Mouse (Mus musculus) spleen, postnatal 36 days (tissue): ENCODE results near the gene Chchd6.

Experiments used
- DNase-seq, 2 experiments: peaks; one replicate each; pipeline ENCODE4 v3.0.0; 2022; ENCODE audit warnings: low spot score in 2 of 2, mixed read lengths in 1 of 2

The Chchd6 gene

DNA sequence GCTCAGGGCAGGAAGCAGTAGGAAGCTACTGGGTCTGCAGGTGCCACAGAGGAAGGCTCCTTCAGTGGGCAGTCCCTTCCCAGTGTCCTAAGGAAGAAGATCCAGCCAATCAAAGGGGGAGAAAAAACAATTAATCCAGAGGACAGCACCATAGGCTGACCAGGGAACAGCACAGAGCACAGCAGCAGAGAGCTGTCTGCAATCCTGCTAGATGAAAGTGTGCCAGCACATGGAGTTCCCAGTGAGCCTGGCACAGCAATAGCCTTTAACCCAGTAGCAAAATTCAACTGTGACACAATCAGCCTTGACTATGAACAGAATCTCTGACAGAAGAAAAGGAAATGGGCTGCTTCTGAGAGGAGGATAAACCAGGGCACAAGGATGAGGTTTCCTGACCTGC is 9.8 kb downstream of the Chchd6 start:
- DNase-seq: no peak

GRCm38 (mm10) chr6:89584634-89585409 is 10.6 kb downstream of the Chchd6 start:
- no peak for DNase-seq

DNA sequence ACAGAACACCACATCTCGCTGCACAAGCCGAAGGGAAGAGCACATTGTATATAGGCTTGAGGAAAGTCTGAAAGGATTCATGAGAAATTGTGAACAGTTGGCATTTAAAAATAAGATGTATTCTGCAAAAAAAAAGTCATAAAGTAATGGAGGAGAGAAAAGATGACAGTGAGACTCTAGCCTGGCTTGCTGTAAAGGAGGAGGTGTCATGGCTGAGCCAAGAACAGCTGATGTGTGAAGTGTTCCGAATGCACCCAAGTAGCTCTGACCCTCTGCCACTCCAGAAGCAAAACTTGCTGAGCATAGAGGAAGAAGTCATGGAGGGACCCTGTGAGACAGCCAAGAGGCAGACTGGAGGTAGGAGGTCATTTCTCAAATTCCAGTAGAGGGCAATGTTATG is 12.3 kb downstream of the Chchd6 start:
- no peak for DNase-seq

- DNase-seq: no peak
Measured at GRCm38 (mm10) chr6:89574641-89575040, 20.8 kb downstream of the Chchd6 start.

GRCm38 (mm10) chr6:89573768-89574167 is 21.7 kb downstream of the Chchd6 start:
- no peak for DNase-seq

- DNase-seq: no peak
Measured at GRCm38 (mm10) chr6:89572921-89573636, 22.4 kb downstream of the Chchd6 start.

DNA sequence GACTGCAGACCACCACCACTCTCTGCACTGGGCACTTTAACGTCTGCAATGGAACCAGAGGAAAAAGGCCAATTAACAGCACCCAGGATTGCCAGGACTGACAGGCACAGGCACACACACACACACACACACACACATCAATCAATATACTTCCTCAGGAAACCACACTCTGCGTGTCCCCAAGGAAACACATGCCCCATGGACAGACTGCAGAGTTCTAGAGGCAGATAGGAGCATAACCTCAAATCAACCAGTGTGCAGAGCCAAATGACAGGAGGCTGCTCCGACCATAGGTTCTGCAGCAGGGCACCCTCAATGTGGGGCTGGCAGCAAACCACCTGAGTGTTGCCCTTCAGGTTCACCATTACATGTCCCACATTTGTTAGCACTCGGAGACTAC is 26.1 kb downstream of the Chchd6 start:
- DNase-seq: no peak

DNA sequence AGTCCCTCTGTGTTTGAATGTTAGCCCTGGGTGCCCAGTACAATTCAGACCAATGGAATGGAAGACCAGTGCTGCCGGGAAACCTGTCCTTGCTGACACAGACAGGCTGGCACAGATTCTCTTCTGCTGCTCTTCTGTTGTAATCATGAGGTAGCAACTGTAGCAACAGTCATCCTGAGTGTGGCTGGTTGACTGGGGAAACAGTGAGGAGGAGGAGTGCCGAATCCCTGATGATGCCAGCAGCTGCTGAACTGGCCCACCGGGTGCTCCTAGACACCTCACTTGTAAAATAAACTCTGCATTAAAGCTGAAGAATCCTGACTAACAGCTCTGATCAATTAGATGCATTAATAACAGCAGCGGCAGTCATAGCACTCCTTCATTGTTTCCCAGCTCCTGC is 28.7 kb downstream of the Chchd6 start:
- DNase-seq: no peak

GRCm38 (mm10) chr6:89563381-89563780 is 32.1 kb downstream of the Chchd6 start:
- DNase-seq: no peak

GRCm38 (mm10) chr6:89560826-89561225 is 34.6 kb downstream of the Chchd6 start:
- DNase-seq: no peak

DNA sequence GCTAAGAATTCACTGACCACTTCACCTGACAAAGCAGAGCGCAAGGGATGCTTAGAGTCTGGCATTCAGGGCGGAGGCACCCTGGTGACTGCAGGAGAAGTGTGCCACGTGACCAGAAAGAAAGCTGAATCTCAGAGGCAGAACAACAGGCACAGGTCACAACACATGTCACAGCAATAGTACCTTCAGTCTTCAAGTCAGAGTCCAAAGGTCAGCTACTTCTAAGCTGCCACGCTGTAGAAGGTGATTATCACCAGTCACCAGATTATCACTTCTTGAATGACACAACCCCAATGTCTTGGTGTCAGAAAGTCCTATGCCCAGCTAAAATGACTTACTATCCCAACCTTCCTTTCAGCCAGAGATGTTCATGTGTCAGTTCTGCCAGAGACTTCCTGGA is 37.8 kb downstream of the Chchd6 start:
- no peak for DNase-seq

DNA sequence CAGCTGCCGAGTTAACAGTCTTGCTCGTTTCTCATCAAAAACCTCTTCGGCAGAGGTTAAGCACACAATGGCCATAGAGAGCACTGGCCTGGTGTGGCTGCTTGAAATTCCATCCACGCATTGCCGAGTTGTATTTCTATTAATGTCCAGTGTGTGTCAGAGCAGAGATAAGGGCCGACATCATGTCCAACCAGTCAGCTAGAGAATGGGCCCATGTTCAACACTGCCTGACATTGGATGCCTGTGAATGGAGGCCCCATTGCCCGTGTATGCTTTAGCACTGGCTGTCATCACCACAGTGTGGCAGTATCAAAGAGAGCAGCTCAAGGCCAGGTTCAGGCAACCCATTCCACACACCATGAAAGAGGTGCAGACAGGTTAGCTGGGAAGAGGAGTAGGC is 38.9 kb downstream of the Chchd6 start:
- DNase-seq: no peak

DNA sequence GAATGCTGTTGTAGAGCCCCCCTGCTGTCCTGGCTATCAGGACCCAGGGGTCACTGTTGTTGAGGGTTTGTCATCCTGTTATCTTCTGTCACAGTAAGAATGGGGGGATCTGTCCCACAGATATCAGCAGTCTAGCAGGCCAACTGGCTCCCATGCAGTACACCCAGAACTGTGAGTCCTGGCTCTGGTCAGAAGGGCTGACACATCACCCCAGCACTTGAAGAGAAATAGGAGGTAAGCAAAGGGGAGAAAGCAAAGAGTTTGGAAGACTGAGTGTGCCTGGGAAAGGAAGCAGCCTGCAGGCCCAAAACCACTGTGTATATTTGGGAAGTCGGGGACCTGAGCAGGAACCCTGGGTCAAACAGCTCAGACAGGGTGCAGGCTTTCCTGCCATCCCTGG is 39.5 kb downstream of the Chchd6 start:
- no peak for DNase-seq

DNA sequence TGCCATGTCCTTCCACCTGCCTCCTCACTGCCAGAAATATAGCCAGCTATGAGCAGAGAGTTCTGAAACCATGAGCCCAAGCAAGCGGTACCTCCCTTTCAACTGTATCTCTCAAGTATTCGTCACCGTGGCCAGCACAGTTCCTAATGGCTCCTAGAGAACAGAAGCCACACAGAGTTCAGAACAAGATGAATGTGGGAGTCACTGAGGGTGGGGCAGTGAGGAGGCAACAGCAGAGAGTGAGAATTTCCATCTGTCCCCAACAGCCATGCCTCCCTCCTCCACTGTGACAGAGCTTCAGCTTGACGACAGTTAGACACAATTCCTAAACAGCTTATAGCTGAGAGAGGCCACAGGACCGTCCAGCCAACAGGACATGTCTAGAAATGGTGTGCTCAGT is 41.4 kb downstream of the Chchd6 start:
- no peak for DNase-seq

GRCm38 (mm10) chr6:89553012-89553704 is 42.3 kb downstream of the Chchd6 start:
- DNase-seq: peak; percentile 41 to 44

DNA sequence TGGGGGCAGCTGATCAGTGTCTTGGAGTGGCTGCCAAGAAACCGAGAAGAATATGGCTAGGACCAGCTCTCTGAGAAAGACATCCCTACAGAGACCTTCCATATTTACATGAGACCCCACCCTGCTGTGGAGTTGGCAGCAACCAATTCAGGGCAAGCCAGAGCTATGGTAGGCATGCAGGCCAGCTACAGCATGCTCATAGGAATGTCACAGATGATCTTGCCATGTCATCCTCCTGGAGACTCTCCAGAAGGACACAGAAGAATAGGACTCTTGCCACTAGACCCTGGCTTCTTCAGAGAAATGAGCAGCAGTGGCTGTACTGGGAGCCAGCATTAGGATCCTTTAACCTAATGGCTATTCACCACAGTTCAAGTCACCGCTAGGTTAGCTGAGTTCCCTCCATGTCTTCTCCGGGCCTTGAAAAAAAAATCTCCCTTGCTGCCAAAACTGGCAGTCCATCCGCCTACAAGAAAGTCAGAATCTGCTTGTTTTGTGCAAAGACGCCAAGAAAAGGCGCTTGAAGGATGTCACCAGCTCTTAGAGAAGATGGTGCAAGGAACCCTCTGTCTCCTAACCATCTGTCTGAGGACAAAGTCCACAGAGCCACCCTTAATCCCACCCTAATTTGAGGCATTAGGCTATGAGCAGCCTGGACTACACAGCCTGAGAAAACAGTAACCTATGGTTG is 43.0 kb downstream of the Chchd6 start:
- no peak for DNase-seq

DNA sequence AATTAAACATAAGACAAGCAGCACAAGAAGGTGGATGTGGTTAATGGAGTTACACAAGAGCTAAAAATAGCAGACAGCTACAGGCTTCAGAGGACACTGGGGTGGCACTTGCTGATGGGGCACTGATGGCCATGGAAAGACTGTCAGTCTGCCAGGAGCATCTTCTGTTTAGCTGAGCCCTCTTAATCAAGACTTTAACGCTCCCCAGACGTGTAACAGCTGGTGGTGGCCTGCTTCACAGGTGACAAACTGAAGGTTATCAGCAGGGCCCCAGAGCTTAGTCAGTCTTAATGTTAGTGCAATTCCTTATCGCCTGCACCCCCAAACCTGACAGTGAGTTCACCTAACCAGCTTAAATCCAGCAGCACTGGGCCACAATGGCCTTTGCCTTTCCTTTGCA is 46.3 kb downstream of the Chchd6 start:
- DNase-seq: no peak

- no peak for DNase-seq
Measured at GRCm38 (mm10) chr6:89547951-89548350, 47.5 kb downstream of the Chchd6 start.

DNA sequence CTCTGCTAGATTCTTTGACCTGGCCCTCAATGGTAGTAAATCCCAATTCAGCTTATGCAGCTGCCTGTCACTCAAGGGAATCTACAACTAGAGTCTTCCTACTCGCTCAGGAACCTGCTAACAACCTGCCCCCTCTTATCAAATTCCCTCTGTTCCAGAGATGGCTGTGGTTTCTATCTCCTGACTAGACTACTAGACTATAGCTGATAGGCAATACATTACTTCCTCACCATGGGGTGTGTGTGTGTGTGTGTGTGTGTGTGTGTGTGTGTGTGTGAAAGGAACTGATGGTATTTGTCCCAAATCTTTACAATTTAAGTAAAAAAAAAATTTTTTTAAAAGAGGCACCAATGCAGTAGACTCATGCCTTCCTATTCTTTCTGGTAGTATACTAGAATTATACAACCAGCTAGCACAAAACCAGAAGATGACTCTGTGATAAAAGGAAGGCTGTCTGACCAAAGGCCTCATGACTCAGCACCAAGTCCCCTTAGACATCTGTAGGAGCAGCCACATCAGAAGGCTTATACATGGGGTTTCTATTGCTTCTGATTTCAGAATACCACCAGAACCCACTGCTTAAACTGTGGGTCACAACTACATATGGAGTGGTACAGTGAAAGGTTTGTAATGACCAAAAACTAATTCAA is 57.2 kb downstream of the Chchd6 start:
- DNase-seq: no peak

GRCm38 (mm10) chr6:89535626-89536225 is 59.7 kb downstream of the Chchd6 start:
- DNase-seq: no peak

DNA sequence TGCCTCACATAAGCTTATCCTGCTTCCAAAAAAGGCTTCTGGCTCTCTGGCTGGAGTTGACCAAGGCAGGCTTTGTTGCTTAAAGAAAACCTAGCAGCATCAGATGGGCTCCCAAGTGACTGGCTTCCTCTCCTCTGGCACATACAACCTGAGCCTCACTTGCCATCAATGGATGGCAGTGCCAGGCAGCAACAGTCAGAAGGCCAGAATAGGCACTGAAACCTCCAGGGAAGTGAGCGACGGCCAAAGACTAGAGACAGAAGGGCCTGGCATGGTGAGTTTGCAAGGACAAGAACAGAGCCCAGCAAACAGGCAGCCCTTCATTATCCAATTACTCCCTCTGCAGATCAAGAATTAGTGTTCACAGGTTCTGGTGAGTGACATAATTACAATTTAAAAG is 70.7 kb downstream of the Chchd6 start:
- no peak for DNase-seq
